Mouse (Mus musculus) small intestine, adult 2 months (tissue): ENCODE results near the gene Rnpep. TPM values are rescaled to one million over a fixed set of nuclear protein-coding genes. Genes with fewer than 3 reads are reported as not detected.

Source experiments
- H3K27ac ChIP-seq: fragments of 200-500 bp; 2 replicates; pipeline ENCODE4 v1.5.1; 2012; ENCODE audit warnings: low read depth, low read length, control low read depth, inconsistent platforms; ENCODE audit not compliant: insufficient read depth
- H3K27me3 ChIP-seq: fragments of 200-500 bp; 2 replicates; pipeline ENCODE4 v1.6.1; 2012; ENCODE audit warnings: mild to moderate bottlenecking, moderate library complexity, low read length, inconsistent platforms; ENCODE audit not compliant: control insufficient read depth, insufficient read depth
- H3K36me3 ChIP-seq: fragments of 200-500 bp; 2 replicates; pipeline ENCODE4 v1.6.1; 2012; ENCODE audit warnings: mild to moderate bottlenecking, low read length, control low read depth, inconsistent platforms; ENCODE audit not compliant: control insufficient read depth, insufficient read depth
- H3K4me1 ChIP-seq: fragments of 200-500 bp; 2 replicates; pipeline ENCODE4 v1.6.1; 2012; ENCODE audit warnings: low read length, inconsistent platforms, mixed read lengths; ENCODE audit not compliant: control insufficient read depth, insufficient read depth, insufficient read length
- H3K4me3 ChIP-seq: fragments of 200-500 bp; 2 replicates; pipeline ENCODE4 v1.5.1; 2012; ENCODE audit warnings: low read depth, mild to moderate bottlenecking, control low read depth, inconsistent platforms, low read length, moderate library complexity
- CTCF ChIP-seq: fragments of 200-500 bp; IDR thresholded peaks from 2 replicates; pipeline ENCODE4 v1.5.1; 2012; ENCODE audit warnings: low read depth, mild to moderate bottlenecking, control low read depth, inconsistent platforms, low read length, moderate library complexity, mixed read lengths; ENCODE audit not compliant: insufficient replicate concordance, insufficient read length; ENCODE audit errors: extremely low read depth
- POLR2A ChIP-seq: fragments of 200-500 bp; IDR thresholded peaks from 2 replicates; pipeline ENCODE4 v1.6.1; 2012; ENCODE audit warnings: low read depth, mild to moderate bottlenecking, control low read depth, inconsistent platforms, low read length, moderate library complexity
- WGBS: fragments of 180-500 bp; shearing (Covaris S2); methylation state at CpG from one replicate; pipeline ENCODE4 v1.1.7; 2018; 5-methylcytosine and 5-hydroxymethylcytosine counted together
- polyA plus RNA-seq: library from polyadenylated mRNA; depleted of rRNA; stranded (reverse); fragments of >200 nt; gene quantifications from 2 replicates; pipeline ENCODE4 v1.2.3, GENCODE M21; 2012; rRNA removed

Rnpep gene
- polyA plus RNA-seq, result 66.3 and 103 TPM in 2 replicates

DNA sequence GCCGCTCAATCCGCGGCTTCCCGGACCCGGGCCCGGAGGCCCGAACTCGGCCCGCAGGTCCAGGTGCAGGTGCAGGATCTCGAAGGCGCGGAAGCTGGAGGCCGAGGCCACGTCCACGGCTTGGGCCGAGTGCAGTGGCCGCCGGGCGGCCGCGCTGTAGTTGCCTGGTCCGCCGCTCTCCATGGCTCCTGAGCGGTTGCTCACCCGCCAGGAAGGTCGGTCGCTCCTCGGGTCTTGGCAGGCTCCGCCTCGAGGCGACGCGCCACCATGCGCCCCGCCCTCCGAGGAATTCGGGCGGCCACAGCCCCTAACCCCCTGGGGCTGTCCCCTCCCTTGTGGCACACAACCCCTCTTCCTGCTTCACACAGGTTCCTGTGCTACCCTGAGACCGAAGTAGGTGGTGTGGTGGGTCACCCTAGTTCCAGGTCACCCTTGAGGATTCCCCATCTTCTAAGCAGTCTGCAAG is at the start of gene Rnpep:
Rnpep (minus strand) TSS at position 259 of the 466 bp plus-strand sequence.
- peaks cover 8% of the 10 kb centered on the region for H3K36me3 ChIP-seq
- H3K27me3 ChIP-seq, result no peaks in the 10 kb centered on the region
- TF ChIP-seq POLR2A (peak; percentile 84; the same call in 1 of the 2 replicates), CTCF (no peak)
- WGBS, result under 1% methylated on average over 39 of the region's 39 CpGs
- peak within 1 kb of the TSS; percentile 95 for H3K27ac ChIP-seq
- H3K4me1 ChIP-seq, result peaks cover 13% of the 10 kb centered on the region; the same call in 1 of the 2 replicates
- H3K4me3 ChIP-seq, result peak within 1 kb of the TSS; percentile 77

DNA sequence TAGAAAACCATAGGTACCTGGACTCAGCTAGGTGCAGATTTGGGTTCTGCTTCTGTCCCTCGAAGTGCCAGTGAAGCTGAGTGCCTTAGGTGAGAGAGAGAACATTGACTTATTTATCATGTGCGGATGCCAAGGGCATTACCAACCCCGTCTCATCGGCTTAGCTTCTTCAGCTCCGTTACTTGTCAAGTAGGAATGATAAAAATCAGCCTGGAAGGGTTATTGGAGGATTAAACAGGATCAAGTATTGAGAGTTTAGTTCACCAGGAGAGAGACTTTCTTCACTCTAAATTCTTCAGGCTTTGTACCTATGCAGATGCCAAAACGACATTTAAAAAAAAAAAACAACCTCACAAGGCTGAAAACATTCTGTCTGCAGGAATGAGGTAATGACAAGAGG is 46.7 kb upstream of the Rnpep start:
- Histone ChIP-seq H3K4me3 (no peak overlapping the region), H3K27me3 (no peaks in the 10 kb centered on the region), H3K27ac (no peak overlapping the region), H3K36me3 (no peaks in the 10 kb centered on the region), H3K4me1 (no peaks in the 10 kb centered on the region)
- no peak for TF ChIP-seq CTCF
- TF ChIP-seq POLR2A, result no peak
- 47% methylated on average over 6 of the region's 6 CpGs for WGBS

- Histone ChIP-seq H3K4me3 (no peak overlapping the region), H3K4me1 (peaks cover under 1% of the 10 kb centered on the region; the same call in 1 of the 2 replicates), H3K36me3 (no peaks in the 10 kb centered on the region), H3K27ac (no peak overlapping the region), H3K27me3 (no peaks in the 10 kb centered on the region)
- TF ChIP-seq CTCF, result no peak
- TF ChIP-seq POLR2A, result no peak
- WGBS, result 78% methylated on average over 5 of the region's 5 CpGs
These were observed 44.5 kb upstream of the Rnpep start for GRCm38 (mm10) chr1:135328368-135328767.

- H3K4me1 ChIP-seq, result peaks cover 3% of the 10 kb centered on the region; the same call in 1 of the 2 replicates
- H3K4me3 ChIP-seq, result peak overlapping the region; percentile 42
- H3K27ac ChIP-seq, result peak overlapping the region; percentile 53; the same call in 1 of the 2 replicates
- H3K27me3 ChIP-seq, result no peaks in the 10 kb centered on the region
- no peaks in the 10 kb centered on the region for H3K36me3 ChIP-seq
- TF ChIP-seq POLR2A (no peak), CTCF (no peak)
- 72% methylated on average over 2 of the region's 2 CpGs for WGBS
These were observed 42.0 kb upstream of the Rnpep start for GRCm38 (mm10) chr1:135325934-135326333.

DNA sequence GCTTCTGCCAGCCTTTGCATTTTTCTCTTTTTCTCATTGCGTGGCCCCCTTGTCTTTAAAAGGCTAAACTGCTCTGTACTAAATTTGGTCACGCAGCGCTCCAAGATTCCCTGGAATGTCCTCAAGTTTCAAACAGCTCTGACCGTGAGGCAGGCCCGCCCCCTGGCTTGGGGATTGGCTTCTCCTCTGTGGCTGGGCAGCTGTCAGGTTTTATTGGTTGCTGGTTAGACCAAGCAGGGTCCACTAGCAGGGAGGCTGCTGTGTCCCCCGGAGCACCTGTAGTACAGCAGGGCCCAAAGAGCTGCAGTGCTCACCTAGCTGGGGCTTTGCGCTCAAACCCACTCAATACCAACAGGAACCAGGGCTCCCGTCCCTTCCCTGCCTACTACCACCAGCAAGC is 40.7 kb upstream of the Rnpep start, which contains the start of gene Lmod1:
Lmod1 (plus strand) TSS at position 237 of the 400 bp plus-strand sequence.
- peak within 1 kb of the TSS; percentile 50 for H3K4me3 ChIP-seq
- 37% methylated on average over 8 of the region's 8 CpGs for WGBS

DNA sequence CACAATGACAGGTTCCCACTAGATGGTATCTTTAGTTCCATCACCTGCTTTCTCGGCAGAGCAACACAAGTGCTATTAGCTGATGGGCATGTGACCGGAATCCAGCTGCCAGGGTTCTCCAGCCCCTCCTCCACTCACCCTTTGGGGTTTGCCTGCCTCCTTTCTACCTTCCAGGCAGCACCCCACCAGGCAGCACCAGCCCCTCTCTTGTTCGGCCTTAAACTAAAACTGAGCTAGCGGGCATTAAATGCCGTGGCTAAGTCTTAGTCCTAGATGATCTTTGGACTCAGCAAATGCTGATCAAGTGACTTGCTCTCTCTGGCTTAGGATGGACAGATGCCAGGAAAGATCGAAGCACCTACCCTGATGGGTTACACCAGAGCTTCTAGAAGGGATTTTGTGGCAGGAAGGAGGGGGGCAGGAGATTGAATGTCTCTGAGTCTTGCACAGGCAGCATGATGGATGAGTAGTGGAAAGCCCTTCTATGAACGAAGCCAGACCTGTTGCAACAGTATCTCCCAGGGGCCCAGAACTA is 39.5 kb upstream of the Rnpep start:
- 37% methylated on average over 7 of the region's 7 CpGs for WGBS
- H3K27ac ChIP-seq, result no peak overlapping the region
- no peaks in the 10 kb centered on the region; the same call in 1 of the 2 replicates for H3K27me3 ChIP-seq
- peaks cover 3% of the 10 kb centered on the region; the same call in 1 of the 2 replicates for H3K4me1 ChIP-seq
- no peak overlapping the region for H3K4me3 ChIP-seq
- TF ChIP-seq CTCF (no peak), POLR2A (no peak)
- no peaks in the 10 kb centered on the region for H3K36me3 ChIP-seq

More for the DNA sequence above, 40.7 kb upstream of the Rnpep start, which contains the start of gene Lmod1:
- TF ChIP-seq CTCF (no peak), POLR2A (no peak)
- Histone ChIP-seq H3K27ac (peak within 1 kb of the TSS; percentile 78), H3K27me3 (no peaks in the 10 kb centered on the region; the same call in 1 of the 2 replicates), H3K4me1 (peaks cover 3% of the 10 kb centered on the region; the same call in 1 of the 2 replicates), H3K36me3 (no peaks in the 10 kb centered on the region)

- H3K27me3 ChIP-seq, result no peaks in the 10 kb centered on the region
- peak within 1 kb of the TSS; percentile 78 for H3K4me3 ChIP-seq
- peak within 1 kb of the TSS; percentile 54 for H3K27ac ChIP-seq
- H3K36me3 ChIP-seq, result peaks cover 9% of the 10 kb centered on the region
- TF ChIP-seq CTCF (no peak), POLR2A (peak; percentile 84)
- peaks cover 5% of the 10 kb centered on the region for H3K4me1 ChIP-seq
- WGBS, result under 1% methylated on average over 51 of the region's 51 CpGs
These were observed 29.6 kb upstream of the Rnpep start, which contains the start of gene Timm17a for GRCm38 (mm10) chr1:135313284-135314031. TSS of gene Timm17a (minus strand) at chr1:135313778.
